Mouse (Mus musculus): ENCODE data around the gene Rbms1. TPM values are rescaled to one million over a fixed set of nuclear protein-coding genes. Genes with fewer than 3 reads are reported as not detected.

Rbms1 gene
- polyA plus RNA-seq, 1 experiment from 2014 or later = 22.1 TPM

- WGBS = 98% methylated on average over 7 of the region's 7 CpGs
- Histone ChIP-seq H3K4me2 (replicated peaks) (no peak overlapping the region), H3K9ac (replicated peaks) (no peak overlapping the region), H3K27me3 (no peaks in the 10 kb centered on the region), H3K36me3 (no peaks in the 10 kb centered on the region), H3K4me1 (no peaks in the 10 kb centered on the region), H3K9me3 (no peaks in the 10 kb centered on the region), H3K27ac (replicated peaks) (no peak overlapping the region), H3K4me3 (no peak overlapping the region)
- ATAC-seq (replicated peaks) = no peak
Measured at GRCm38 (mm10) chr2:60755101-60755500, 207.9 kb downstream of the Rbms1 start.

- no peaks in the 10 kb centered on the region for H3K4me1 ChIP-seq
- no peak for ATAC-seq (replicated peaks)
- H3K4me3 ChIP-seq = no peak overlapping the region
- no peak overlapping the region for H3K27ac ChIP-seq (replicated peaks)
- 89% methylated on average over 9 of the region's 9 CpGs for WGBS
- no peak overlapping the region for H3K4me2 ChIP-seq (replicated peaks)
- no peak overlapping the region for H3K9ac ChIP-seq (replicated peaks)
- H3K9me3 ChIP-seq = no peaks in the 10 kb centered on the region
- H3K36me3 ChIP-seq = no peaks in the 10 kb centered on the region
- H3K27me3 ChIP-seq = no peaks in the 10 kb centered on the region
Measured at GRCm38 (mm10) chr2:60751274-60751673, 211.7 kb downstream of the Rbms1 start.

- no peak for ATAC-seq (replicated peaks)
- Histone ChIP-seq H3K9me3 (no peaks in the 10 kb centered on the region), H3K4me3 (no peak overlapping the region), H3K9ac (replicated peaks) (no peak overlapping the region), H3K27ac (replicated peaks) (no peak overlapping the region), H3K4me1 (no peaks in the 10 kb centered on the region), H3K27me3 (no peaks in the 10 kb centered on the region), H3K36me3 (no peaks in the 10 kb centered on the region), H3K4me2 (replicated peaks) (no peak overlapping the region)
- 91% methylated on average over 3 of the region's 3 CpGs for WGBS
Measured at GRCm38 (mm10) chr2:60750591-60750990, 212.4 kb downstream of the Rbms1 start.

GRCm38 (mm10) chr2:60748585-60748984 lies 214.4 kb downstream of the Rbms1 start:
- H3K4me1 ChIP-seq = no peaks in the 10 kb centered on the region
- 96% methylated on average over 1 of the region's 1 CpGs for WGBS
- no peaks in the 10 kb centered on the region for H3K27me3 ChIP-seq
- H3K27ac ChIP-seq (replicated peaks) = no peak overlapping the region
- no peaks in the 10 kb centered on the region for H3K9me3 ChIP-seq
- H3K36me3 ChIP-seq = no peaks in the 10 kb centered on the region
- ATAC-seq (replicated peaks) = no peak
- H3K4me3 ChIP-seq = no peak overlapping the region
- H3K9ac ChIP-seq (replicated peaks) = no peak overlapping the region
- no peak overlapping the region for H3K4me2 ChIP-seq (replicated peaks)

- no peaks in the 10 kb centered on the region for H3K4me1 ChIP-seq
- 87% methylated on average over 3 of the region's 3 CpGs for WGBS
- no peak for ATAC-seq (replicated peaks)
- H3K27me3 ChIP-seq = no peaks in the 10 kb centered on the region
- H3K27ac ChIP-seq (replicated peaks) = no peak overlapping the region
- H3K4me3 ChIP-seq = no peak overlapping the region
- no peaks in the 10 kb centered on the region for H3K36me3 ChIP-seq
- no peak overlapping the region for H3K9ac ChIP-seq (replicated peaks)
- H3K4me2 ChIP-seq (replicated peaks) = no peak overlapping the region
- H3K9me3 ChIP-seq = no peaks in the 10 kb centered on the region
Measured at GRCm38 (mm10) chr2:60747590-60747989, 215.4 kb downstream of the Rbms1 start.

- Histone ChIP-seq H3K4me3 (no peak overlapping the region), H3K27me3 (no peaks in the 10 kb centered on the region), H3K9me3 (no peaks in the 10 kb centered on the region), H3K4me1 (no peaks in the 10 kb centered on the region), H3K36me3 (no peaks in the 10 kb centered on the region), H3K9ac (replicated peaks) (no peak overlapping the region), H3K27ac (replicated peaks) (no peak overlapping the region), H3K4me2 (replicated peaks) (no peak overlapping the region)
- 60% methylated on average over 3 of the region's 3 CpGs for WGBS
- ATAC-seq (replicated peaks) = no peak
Measured at GRCm38 (mm10) chr2:60744674-60745073, 218.3 kb downstream of the Rbms1 start.

- Histone ChIP-seq H3K36me3 (no peaks in the 10 kb centered on the region), H3K9ac (replicated peaks) (no peak overlapping the region), H3K27ac (replicated peaks) (no peak overlapping the region), H3K9me3 (no peaks in the 10 kb centered on the region), H3K4me2 (replicated peaks) (no peak overlapping the region), H3K27me3 (no peaks in the 10 kb centered on the region), H3K4me1 (no peaks in the 10 kb centered on the region), H3K4me3 (no peak overlapping the region)
- 83% methylated on average over 10 of the region's 10 CpGs for WGBS
- no peak for ATAC-seq (replicated peaks)
Measured at GRCm38 (mm10) chr2:60739389-60740137, 223.4 kb downstream of the Rbms1 start.

GRCm38 (mm10) chr2:60730929-60731328 lies 232.1 kb downstream of the Rbms1 start:
- no peak for ATAC-seq (replicated peaks)
- Histone ChIP-seq H3K4me2 (replicated peaks) (no peak overlapping the region), H3K36me3 (no peaks in the 10 kb centered on the region), H3K4me1 (no peaks in the 10 kb centered on the region), H3K4me3 (no peak overlapping the region), H3K9ac (replicated peaks) (no peak overlapping the region), H3K27ac (replicated peaks) (no peak overlapping the region), H3K9me3 (no peaks in the 10 kb centered on the region), H3K27me3 (0 out of 2 replicates have a peak, but pooled peaks cover 6% of the 10 kb centered on the region)
- WGBS = 46% methylated on average over 6 of the region's 6 CpGs

- Histone ChIP-seq H3K36me3 (no peaks in the 10 kb centered on the region), H3K4me2 (replicated peaks) (no peak overlapping the region), H3K27ac (replicated peaks) (no peak overlapping the region), H3K9me3 (no peaks in the 10 kb centered on the region), H3K27me3 (0 out of 2 replicates have a peak, but pooled peaks cover 6% of the 10 kb centered on the region), H3K4me3 (no peak overlapping the region), H3K9ac (replicated peaks) (no peak overlapping the region), H3K4me1 (no peaks in the 10 kb centered on the region)
- ATAC-seq (replicated peaks) = no peak
- 19% methylated on average over 3 of the region's 3 CpGs for whole genome bisulfite sequencing
Measured at GRCm38 (mm10) chr2:60730024-60730423, 233.0 kb downstream of the Rbms1 start.

- 66% methylated on average over 10 of the region's 10 CpGs for WGBS
- Histone ChIP-seq H3K9me3 (no peaks in the 10 kb centered on the region), H3K4me1 (no peaks in the 10 kb centered on the region), H3K9ac (replicated peaks) (no peak overlapping the region), H3K27ac (replicated peaks) (no peak overlapping the region), H3K27me3 (0 out of 2 replicates have a peak, but pooled peaks cover 10% of the 10 kb centered on the region), H3K4me3 (no peak overlapping the region), H3K4me2 (replicated peaks) (no peak overlapping the region), H3K36me3 (no peaks in the 10 kb centered on the region)
- no peak for ATAC-seq (replicated peaks)
Measured at GRCm38 (mm10) chr2:60728902-60729585, 233.9 kb downstream of the Rbms1 start.

GRCm38 (mm10) chr2:60724660-60725059 lies 238.3 kb downstream of the Rbms1 start:
- H3K27me3 ChIP-seq = peaks cover 7% of the 10 kb centered on the region; the same call in 1 of the 2 replicates
- WGBS = 77% methylated on average over 2 of the region's 2 CpGs
- ATAC-seq (replicated peaks) = no peak

GRCm38 (mm10) chr2:60722967-60723366 lies 240.0 kb downstream of the Rbms1 start:
- Histone ChIP-seq H3K9ac (replicated peaks) (no peak overlapping the region), H3K4me1 (peaks cover 10% of the 10 kb centered on the region), H3K27me3 (peaks cover 12% of the 10 kb centered on the region; the same call in 1 of the 2 replicates), H3K4me3 (no peak overlapping the region), H3K4me2 (replicated peaks) (no peak overlapping the region), H3K36me3 (no peaks in the 10 kb centered on the region), H3K27ac (replicated peaks) (no peak overlapping the region), H3K9me3 (no peaks in the 10 kb centered on the region)
- 91% methylated on average over 3 of the region's 3 CpGs for WGBS
- no peak; the same call in 1 of the 2 replicates for ATAC-seq (replicated peaks)

More at GRCm38 (mm10) chr2:60724660-60725059, 238.3 kb downstream of the Rbms1 start:
- Histone ChIP-seq H3K36me3 (no peaks in the 10 kb centered on the region), H3K4me2 (replicated peaks) (no peak overlapping the region), H3K9me3 (no peaks in the 10 kb centered on the region), H3K9ac (replicated peaks) (no peak overlapping the region), H3K4me1 (peaks cover 10% of the 10 kb centered on the region), H3K4me3 (no peak overlapping the region), H3K27ac (replicated peaks) (no peak overlapping the region)
